Mouse (Mus musculus) ES-Bruce4 (cell line): ENCODE measurements around the gene Gramd4.

ENCODE experiments used
- CTCF ChIP-seq: IDR thresholded peaks from one replicate; pipeline ENCODE4 v1.8.1; 2011; ENCODE audit warnings: low read depth, low read length
- POLR2A ChIP-seq: IDR thresholded peaks from one replicate; pipeline ENCODE4 v1.8.1; 2011; ENCODE audit warnings: low read length; ENCODE audit not compliant: insufficient read depth

DNA sequence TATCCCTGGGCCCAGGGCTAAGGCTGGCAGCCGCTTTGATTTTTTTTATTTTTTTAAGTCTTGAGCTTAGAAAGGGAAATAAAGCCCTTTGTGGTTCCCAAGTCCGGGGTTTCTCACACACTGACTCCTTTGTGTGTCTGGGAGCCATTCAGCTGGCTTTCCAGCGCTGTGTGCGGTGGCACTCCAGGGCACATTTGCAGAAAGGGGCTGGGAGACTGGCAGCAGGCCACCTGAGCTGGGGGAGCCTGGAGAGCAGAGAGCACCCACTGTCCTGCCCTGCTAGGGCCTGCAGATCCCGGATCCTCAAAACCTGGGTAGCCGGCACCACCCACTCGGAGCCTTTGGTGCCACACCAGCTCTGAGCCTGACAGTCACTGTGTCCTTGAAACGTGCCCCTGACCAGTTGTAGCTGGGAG, 28.8 kb downstream of the Gramd4 start:
- no peak for TF ChIP-seq POLR2A
- no peak for TF ChIP-seq CTCF
